Mouse (Mus musculus) C2C12 (cell line): ENCODE data around the gene Abca8b. TPM values are rescaled to one million over a fixed set of nuclear protein-coding genes. Genes with fewer than 3 reads are reported as not detected.
"Not testable (repeated sequence)": the region's sequence is repeated elsewhere in the genome, so short reads cannot be mapped to it uniquely, and the experiment has no call there.

ENCODE experiments used
- H3K27me3 ChIP-seq: one replicate; pipeline ENCODE4 v1.6.1; 2011; ENCODE audit not compliant: control insufficient read depth, insufficient read depth, insufficient read length
- H3K36me3 ChIP-seq: one replicate; pipeline ENCODE4 v1.6.1; 2011; ENCODE audit not compliant: control insufficient read depth, insufficient read depth
- H3K4me3 ChIP-seq: one replicate; pipeline ENCODE4 v1.5.1; 2011; ENCODE audit warnings: mild to moderate bottlenecking, control low read depth; ENCODE audit not compliant: poor library complexity, insufficient read depth, severe bottlenecking
- H3K79me2 ChIP-seq: one replicate; pipeline ENCODE4 v1.6.1; 2011; ENCODE audit not compliant: control insufficient read depth, insufficient read depth
- H3K79me3 ChIP-seq: one replicate; pipeline ENCODE4 v1.6.1; 2011; ENCODE audit warnings: low read depth, control low read depth
- H3ac ChIP-seq: one replicate; pipeline ENCODE3; 2011; ENCODE audit warnings: low read depth; ENCODE audit not compliant: control insufficient read depth, insufficient read length
- CEBPB ChIP-seq: IDR thresholded peaks from one replicate; pipeline ENCODE4 v1.6.1; 2011; ENCODE audit warnings: low read depth, mild to moderate bottlenecking, control low read depth, moderate library complexity
- CTCF ChIP-seq: IDR thresholded peaks from one replicate; pipeline ENCODE4 v1.5.1; 2011; ENCODE audit not compliant: control insufficient read depth, insufficient read depth, insufficient read length
- FOSL1 ChIP-seq: IDR thresholded peaks from one replicate; pipeline ENCODE4 v1.8.0; 2011; ENCODE audit warnings: mild to moderate bottlenecking, low read length; ENCODE audit not compliant: poor library complexity, insufficient read depth, severe bottlenecking
- MAX ChIP-seq: IDR thresholded peaks from one replicate; pipeline ENCODE4 v1.6.1; 2011; ENCODE audit warnings: mild to moderate bottlenecking, control low read depth
- MYOD1 ChIP-seq: IDR thresholded peaks from one replicate; pipeline ENCODE4 v1.6.1; 2011; ENCODE audit warnings: low read depth; ENCODE audit not compliant: control insufficient read depth, insufficient read length
- MYOG ChIP-seq: IDR thresholded peaks from one replicate; pipeline ENCODE4 v1.6.1; 2011; ENCODE audit not compliant: control insufficient read depth, insufficient read length; ENCODE audit errors: extremely low read depth
- USF1 ChIP-seq: IDR thresholded peaks from one replicate; pipeline ENCODE4 v1.6.1; 2011; ENCODE audit warnings: low read depth, mild to moderate bottlenecking, control low read depth, moderate library complexity
- polyA plus RNA-seq: library from polyadenylated mRNA; unstranded; fragments of >200 nt; fragmentation: generic; extraction: Trizol; gene quantifications from one replicate; pipeline ENCODE4 v1.2.1, GENCODE M21; 2012; ENCODE audit warnings: missing spikeins

The Abca8b gene
- polyA plus RNA-seq, 1 experiment = 0.09 TPM

DNA sequence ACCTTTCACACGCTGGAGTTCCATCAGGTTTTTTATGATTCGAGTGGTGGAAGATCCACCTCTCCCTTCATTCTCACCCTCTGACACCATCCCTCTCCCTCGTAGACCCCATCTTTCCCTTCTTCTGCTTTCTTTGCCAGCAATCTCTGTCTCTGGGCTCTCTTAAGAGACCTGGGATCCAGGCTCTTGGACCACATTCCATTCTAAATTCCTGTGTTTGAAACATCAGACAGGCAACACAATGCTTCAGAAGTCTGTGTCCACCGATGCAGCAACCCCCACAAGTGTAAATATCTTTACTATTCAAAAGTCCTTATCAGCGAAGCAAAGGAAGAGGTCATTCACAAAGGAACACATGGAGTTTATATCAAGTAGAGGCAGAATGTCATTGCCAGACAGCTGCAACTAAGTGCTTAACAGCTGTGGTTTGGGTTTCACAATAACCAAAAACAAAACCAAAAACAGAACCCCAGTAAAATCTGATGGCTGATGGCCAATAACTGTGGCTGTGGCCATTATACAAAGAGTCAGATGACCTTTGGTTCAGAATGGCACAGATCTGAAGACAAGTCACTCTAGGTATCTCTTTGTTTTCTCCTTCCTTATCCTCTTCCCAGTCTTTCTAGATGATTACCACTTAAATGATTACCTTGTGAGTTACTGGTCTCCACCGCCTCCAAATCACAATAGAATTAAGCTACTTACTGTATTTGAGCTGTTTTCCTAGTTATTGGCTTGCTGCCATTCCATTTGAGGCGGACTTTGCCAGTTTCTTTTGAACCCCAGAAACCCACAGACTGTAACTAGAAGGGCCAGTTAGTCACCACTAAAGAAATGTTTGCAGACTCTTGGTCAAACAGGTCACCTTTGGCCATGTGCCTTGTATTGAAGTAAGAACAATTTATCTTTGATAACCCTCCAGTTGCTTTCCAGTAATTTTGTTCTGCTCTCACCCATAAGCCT, 68.6 kb downstream of the Abca8b start:
- Histone ChIP-seq H3K79me3 (no peaks in the 10 kb centered on the region), H3K27me3 (no peaks in the 10 kb centered on the region), H3ac (no peak overlapping the region), H3K36me3 (no peaks in the 10 kb centered on the region), H3K4me3 (no peak overlapping the region), H3K79me2 (no peaks in the 10 kb centered on the region)
- TF ChIP-seq CTCF (no peak), MYOG (no peak), USF1 (peak; percentile 40), FOSL1 (no peak), MAX (peak; percentile 8), MYOD1 (peak; percentile 81), CEBPB (peak; percentile 88)

DNA sequence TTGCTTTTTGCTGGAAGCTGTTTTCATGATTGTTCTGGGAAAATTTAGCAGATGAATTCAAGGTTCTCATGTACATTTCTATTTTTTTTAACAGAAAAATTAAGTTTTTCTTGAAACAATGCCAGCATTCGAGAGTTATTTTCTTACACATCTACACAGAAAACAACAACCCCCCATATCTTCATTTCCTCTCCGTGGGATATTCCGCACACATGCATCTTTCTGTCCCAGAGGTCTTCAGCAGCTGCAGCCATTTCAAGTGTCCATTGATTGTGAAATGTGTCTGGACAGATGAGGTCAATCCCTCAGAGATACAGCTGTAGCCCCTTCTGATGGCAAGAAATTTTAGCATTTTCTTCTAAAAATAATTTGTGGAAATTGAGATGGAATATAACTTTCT, 73.4 kb downstream of the Abca8b start:
- Histone ChIP-seq H3K27me3 (no peaks in the 10 kb centered on the region), H3ac (no peak overlapping the region), H3K36me3 (no peaks in the 10 kb centered on the region), H3K79me2 (no peaks in the 10 kb centered on the region), H3K4me3 (no peak overlapping the region), H3K79me3 (no peaks in the 10 kb centered on the region)
- TF ChIP-seq MYOD1 (no peak), FOSL1 (no peak), MAX (no peak), CTCF (no peak), MYOG (no peak), CEBPB (no peak), USF1 (no peak)

DNA sequence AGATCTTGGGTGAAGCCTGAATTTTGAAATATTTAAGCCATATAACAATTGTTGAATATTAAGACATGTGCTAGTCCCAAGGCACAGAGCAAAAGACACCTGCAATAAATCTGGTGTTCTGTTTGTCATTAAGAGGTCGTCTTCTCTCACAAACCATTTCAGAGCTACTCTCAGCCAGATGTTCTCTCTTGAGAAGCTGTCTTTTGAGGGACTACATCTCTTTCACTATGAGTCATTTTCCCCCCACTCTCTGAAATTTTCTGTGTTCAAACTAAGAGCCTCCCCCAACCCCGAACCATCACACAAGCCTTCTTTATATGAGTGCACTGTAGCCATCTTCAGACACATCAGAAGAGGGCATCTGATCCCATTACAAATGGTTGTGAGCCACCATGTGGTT, 76.2 kb downstream of the Abca8b start:
- TF ChIP-seq MYOG (no peak), MYOD1 (no peak), MAX (no peak), FOSL1 (no peak), CTCF (no peak), USF1 (no peak), CEBPB (no peak)
- H3K36me3 ChIP-seq = no peaks in the 10 kb centered on the region
- no peaks in the 10 kb centered on the region for H3K79me2 ChIP-seq
- H3K79me3 ChIP-seq = no peaks in the 10 kb centered on the region
- peaks cover 5% of the 10 kb centered on the region for H3K27me3 ChIP-seq
- no peak overlapping the region for H3K4me3 ChIP-seq
- no peak overlapping the region for H3ac ChIP-seq

DNA sequence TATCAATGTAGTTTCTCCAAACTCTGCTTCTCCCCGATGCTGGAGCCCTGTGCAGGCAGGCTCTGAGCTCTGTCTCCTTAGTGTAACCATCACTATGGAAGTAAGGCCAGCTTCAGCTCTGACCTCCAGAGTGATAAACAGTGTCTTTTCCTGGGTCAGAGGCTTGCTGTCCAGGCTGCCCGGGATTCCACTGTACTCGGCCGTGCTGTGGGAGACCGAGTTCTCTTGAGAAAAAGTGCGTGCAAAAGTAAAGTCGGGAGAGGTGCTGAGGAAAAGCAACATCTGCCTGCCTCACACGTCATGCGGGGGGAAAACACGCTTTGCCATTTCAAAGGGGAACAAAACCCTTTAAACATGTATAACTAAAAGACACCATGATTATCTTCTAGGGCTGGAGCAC, 79.0 kb downstream of the Abca8b start:
- Histone ChIP-seq H3K79me2 (no peaks in the 10 kb centered on the region), H3ac (no peak overlapping the region), H3K4me3 (no peak overlapping the region), H3K79me3 (no peaks in the 10 kb centered on the region), H3K27me3 (peaks cover 5% of the 10 kb centered on the region), H3K36me3 (no peaks in the 10 kb centered on the region)
- no peak for TF ChIP-seq MYOD1

DNA sequence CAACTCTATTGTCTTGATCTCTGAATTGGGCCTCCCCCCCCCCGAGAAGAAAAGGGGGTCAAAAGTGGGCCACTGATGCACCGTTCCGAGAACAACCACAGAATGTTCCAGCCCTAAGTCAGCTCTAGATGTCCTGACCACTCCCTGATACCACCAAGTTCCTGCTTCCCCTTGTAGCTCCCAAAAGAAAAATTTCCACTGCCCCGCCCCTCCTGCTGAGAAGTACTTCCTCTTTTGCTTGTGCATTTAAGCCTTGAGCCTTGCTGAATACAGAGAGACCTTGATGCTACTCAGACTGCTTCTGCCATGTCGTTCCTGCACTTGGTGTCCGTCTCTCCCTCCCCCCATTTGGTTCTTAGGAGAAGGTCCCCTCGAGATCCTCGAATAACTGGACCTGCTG, 82.5 kb downstream of the Abca8b start:
- not testable (repeated sequence) for H3K27me3 ChIP-seq, H3K79me3 ChIP-seq, H3ac ChIP-seq, H3K79me2 ChIP-seq, H3K4me3 ChIP-seq, H3K36me3 ChIP-seq

DNA sequence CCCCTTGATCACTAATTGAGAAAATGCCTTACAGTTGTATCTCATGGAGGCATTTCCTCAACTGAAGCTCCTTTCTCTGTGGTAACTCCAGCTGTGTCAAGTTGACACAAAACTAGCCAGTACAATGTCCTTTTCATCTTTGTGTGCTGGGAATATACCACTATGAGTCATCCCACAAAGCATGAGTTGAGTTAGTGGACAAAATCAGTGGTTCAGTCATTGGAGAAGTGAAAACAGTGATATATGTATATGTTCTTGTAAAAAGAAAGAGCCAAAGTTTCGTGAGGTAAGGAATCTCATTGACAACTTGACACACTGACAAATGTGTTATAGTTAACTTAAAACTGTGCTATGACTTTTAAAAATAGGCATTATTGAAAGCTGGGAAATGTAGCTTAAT, 83.5 kb downstream of the Abca8b start:
- not testable (repeated sequence) for H3K79me2 ChIP-seq, H3K27me3 ChIP-seq, H3K4me3 ChIP-seq, H3ac ChIP-seq, H3K79me3 ChIP-seq, H3K36me3 ChIP-seq
